Mouse (Mus musculus): ENCODE data around the gene Nptn. TPM values are rescaled to one million over a fixed set of nuclear protein-coding genes. Genes with fewer than 3 reads are reported as not detected.

The Nptn gene
- total and polyA plus RNA-seq, 3 experiments: 118 to 162 (median 121) TPM

GRCm38 (mm10) chr9:58550928-58551327 lies 31.1 kb upstream of the Nptn start:
- H3K4me1 ChIP-seq (ENCODE audit: insufficient read depth, low read depth, low read length): peaks cover 3% of the 10 kb centered on the region; the same call in 1 of the 2 replicates
- DNase-seq (ENCODE audit: low spot score) (no peak), ATAC-seq (ENCODE audit: extremely low read depth, insufficient number of reproducible peaks, low FRiP score, poor library complexity, severe bottlenecking) (no peak)
- no peak overlapping the region for H3K4me3 ChIP-seq (ENCODE audit: low read depth, low read length)
- TF ChIP-seq CTCF (IDR thresholded peaks at IDR 0.05; ENCODE audit: low read depth, low read length) (no peak), POLR2AphosphoS5 (IDR thresholded peaks at IDR 0.05; ENCODE audit: insufficient replicate concordance, low read depth, low read length) (no peak), TAL1 (conservative IDR thresholded peaks at IDR 0.05; ENCODE audit: low read depth, low read length) (no peak), GATA1 (IDR thresholded peaks at IDR 0.05; ENCODE audit: borderline replicate concordance, low read length) (no peak), GATA2 (IDR thresholded peaks at IDR 0.05; ENCODE audit: borderline replicate concordance, low read depth, low read length) (no peak)
- H3K27me3 ChIP-seq (ENCODE audit: insufficient read depth, low read length): peaks cover 71% of the 10 kb centered on the region
- H3K9me3 ChIP-seq (replicated peaks): no peaks in the 10 kb centered on the region
- H3K36me3 ChIP-seq (replicated peaks): no peaks in the 10 kb centered on the region

- ATAC-seq (ENCODE audit: extremely low read depth, insufficient number of reproducible peaks, low FRiP score, poor library complexity, severe bottlenecking): no peak
- no peaks in the 10 kb centered on the region for H3K9me3 ChIP-seq (replicated peaks)
- no peaks in the 10 kb centered on the region for H3K36me3 ChIP-seq (replicated peaks)
- H3K27me3 ChIP-seq (ENCODE audit: insufficient read depth, low read length): peaks cover 71% of the 10 kb centered on the region
- no peak overlapping the region for H3K4me3 ChIP-seq (ENCODE audit: low read depth, low read length)
- TF ChIP-seq GATA2 (IDR thresholded peaks at IDR 0.05; ENCODE audit: borderline replicate concordance, low read depth, low read length): no peak
- peaks cover 3% of the 10 kb centered on the region; the same call in 1 of the 2 replicates for H3K4me1 ChIP-seq (ENCODE audit: insufficient read depth, low read depth, low read length)
- no peak for DNase-seq (ENCODE audit: low spot score)
Observed at GRCm38 (mm10) chr9:58552083-58552482, 30.0 kb upstream of the Nptn start.

DNA sequence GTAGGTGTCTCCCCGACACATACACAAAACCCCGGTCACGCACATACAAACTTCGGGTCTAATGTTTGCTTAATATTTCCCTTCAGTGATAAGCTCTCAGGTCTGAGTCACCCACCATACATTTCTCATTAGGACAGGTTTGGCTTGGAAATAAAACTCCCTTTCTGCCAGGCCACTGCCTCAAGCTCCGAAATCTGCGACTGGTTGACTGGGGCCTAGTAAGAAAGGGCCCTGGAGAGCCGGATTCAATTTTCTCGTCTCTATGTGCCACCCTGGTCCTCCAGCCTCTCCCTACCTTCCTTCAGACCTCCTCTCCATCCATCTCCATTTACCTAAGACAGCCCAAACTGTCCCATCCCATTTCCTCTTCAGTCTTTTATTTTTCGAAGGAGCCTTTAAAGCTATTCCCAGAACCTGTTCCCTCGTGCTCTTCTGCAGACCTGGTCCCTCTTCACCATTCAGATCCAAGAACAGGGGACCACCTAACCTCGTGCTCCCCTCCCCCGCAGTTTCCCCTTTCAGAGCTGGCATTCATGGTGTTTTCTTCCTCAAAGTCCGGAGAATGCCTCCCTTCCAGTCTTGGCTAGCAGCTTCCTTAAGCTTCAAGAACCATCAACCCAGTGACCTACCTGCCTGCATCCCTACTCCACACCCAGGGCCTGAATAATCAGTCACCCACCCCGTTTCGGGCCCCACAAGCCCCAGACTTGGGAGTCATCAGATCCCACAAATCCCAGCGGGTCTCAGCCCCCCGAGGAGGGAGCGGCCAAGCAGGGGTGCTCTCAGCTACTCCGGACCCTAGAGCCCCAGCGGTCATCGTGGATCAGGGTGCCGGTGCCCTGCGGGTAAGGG lies 27.8 kb upstream of the Nptn start:
- H3K4me1 ChIP-seq (ENCODE audit: insufficient read depth, low read depth, low read length): peaks cover 16% of the 10 kb centered on the region
- ATAC-seq (ENCODE audit: extremely low read depth, insufficient number of reproducible peaks, low FRiP score, poor library complexity, severe bottlenecking) (no peak), DNase-seq (ENCODE audit: low spot score) (no peak)
- TF ChIP-seq GATA2 (IDR thresholded peaks at IDR 0.05; ENCODE audit: borderline replicate concordance, low read depth, low read length) (no peak), TAL1 (conservative IDR thresholded peaks at IDR 0.05; ENCODE audit: low read depth, low read length) (no peak), GATA1 (IDR thresholded peaks at IDR 0.05; ENCODE audit: borderline replicate concordance, low read length) (no peak)
- H3K36me3 ChIP-seq (replicated peaks): no peaks in the 10 kb centered on the region
- peaks cover 70% of the 10 kb centered on the region for H3K27me3 ChIP-seq (ENCODE audit: insufficient read depth, low read length)
- H3K4me3 ChIP-seq (ENCODE audit: low read depth, low read length): no peak overlapping the region
- no peaks in the 10 kb centered on the region for H3K9me3 ChIP-seq (replicated peaks)

- Histone ChIP-seq H3K27me3 (ENCODE audit: insufficient read depth, low read length) (peaks cover 70% of the 10 kb centered on the region), H3K9me3 (replicated peaks) (no peaks in the 10 kb centered on the region), H3K4me1 (ENCODE audit: insufficient read depth, low read depth, low read length) (peaks cover 16% of the 10 kb centered on the region), H3K36me3 (replicated peaks) (no peaks in the 10 kb centered on the region), H3K4me3 (ENCODE audit: low read depth, low read length) (no peak within 1 kb of the TSS)
- no peak for ATAC-seq (ENCODE audit: extremely low read depth, insufficient number of reproducible peaks, low FRiP score, poor library complexity, severe bottlenecking)
- no peak for TF ChIP-seq GATA2 (IDR thresholded peaks at IDR 0.05; ENCODE audit: borderline replicate concordance, low read depth, low read length)
- no peak for TF ChIP-seq CTCF (IDR thresholded peaks at IDR 0.05; ENCODE audit: low read depth, low read length)
- TF ChIP-seq POLR2AphosphoS5 (IDR thresholded peaks at IDR 0.05; ENCODE audit: insufficient replicate concordance, low read depth, low read length): no peak
- no peak for DNase-seq (ENCODE audit: low spot score)
Observed at GRCm38 (mm10) chr9:58554908-58555684, 26.9 kb upstream of the Nptn start, which contains the start of gene Cd276. Cd276 (minus strand) TSS chr9:58555437.

GRCm38 (mm10) chr9:58555685-58556414 lies 26.2 kb upstream of the Nptn start:
- Histone ChIP-seq H3K27me3 (ENCODE audit: insufficient read depth, low read length) (peaks cover 69% of the 10 kb centered on the region), H3K36me3 (replicated peaks) (no peaks in the 10 kb centered on the region), H3K4me1 (ENCODE audit: insufficient read depth, low read depth, low read length) (peaks cover 16% of the 10 kb centered on the region), H3K9me3 (replicated peaks) (no peaks in the 10 kb centered on the region), H3K4me3 (ENCODE audit: low read depth, low read length) (no peak overlapping the region)
- ATAC-seq (ENCODE audit: extremely low read depth, insufficient number of reproducible peaks, low FRiP score, poor library complexity, severe bottlenecking) (no peak), DNase-seq (ENCODE audit: low spot score) (no peak)
- TF ChIP-seq CTCF (IDR thresholded peaks at IDR 0.05; ENCODE audit: low read depth, low read length): no peak
- TF ChIP-seq POLR2AphosphoS5 (IDR thresholded peaks at IDR 0.05; ENCODE audit: insufficient replicate concordance, low read depth, low read length): no peak
- no peak for TF ChIP-seq GATA2 (IDR thresholded peaks at IDR 0.05; ENCODE audit: borderline replicate concordance, low read depth, low read length)
- TF ChIP-seq TAL1 (conservative IDR thresholded peaks at IDR 0.05; ENCODE audit: low read depth, low read length): no peak

DNA sequence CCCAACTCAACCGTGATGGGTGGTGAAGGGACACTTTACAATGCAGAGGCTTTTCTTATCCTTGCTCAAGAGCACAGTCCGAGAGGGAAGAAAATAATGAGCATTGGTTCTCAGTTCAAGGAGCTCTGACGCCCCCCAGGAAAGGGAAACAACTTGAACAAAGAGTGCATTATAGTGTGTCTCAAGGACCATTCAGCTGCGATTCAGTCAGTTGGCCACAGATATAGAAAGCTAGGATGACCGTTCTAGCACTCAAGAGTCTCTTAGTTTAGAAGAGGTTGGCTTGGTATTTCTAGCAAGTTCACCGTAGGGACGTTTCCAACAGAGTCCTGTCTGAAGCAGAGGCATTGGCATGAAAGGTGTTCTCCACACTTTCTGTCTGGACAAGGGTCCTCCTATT lies 25.4 kb upstream of the Nptn start:
- ATAC-seq (ENCODE audit: extremely low read depth, insufficient number of reproducible peaks, low FRiP score, poor library complexity, severe bottlenecking) (no peak), DNase-seq (ENCODE audit: low spot score) (no peak)
- no peak overlapping the region for H3K4me3 ChIP-seq (ENCODE audit: low read depth, low read length)
- peaks cover 16% of the 10 kb centered on the region for H3K4me1 ChIP-seq (ENCODE audit: insufficient read depth, low read depth, low read length)
- TF ChIP-seq POLR2AphosphoS5 (IDR thresholded peaks at IDR 0.05; ENCODE audit: insufficient replicate concordance, low read depth, low read length): no peak
- TF ChIP-seq CTCF (IDR thresholded peaks at IDR 0.05; ENCODE audit: low read depth, low read length): no peak
- no peak for TF ChIP-seq TAL1 (conservative IDR thresholded peaks at IDR 0.05; ENCODE audit: low read depth, low read length)
- TF ChIP-seq GATA1 (IDR thresholded peaks at IDR 0.05; ENCODE audit: borderline replicate concordance, low read length): no peak
- H3K9me3 ChIP-seq (replicated peaks): no peaks in the 10 kb centered on the region
- no peaks in the 10 kb centered on the region for H3K36me3 ChIP-seq (replicated peaks)
- H3K27me3 ChIP-seq (ENCODE audit: insufficient read depth, low read length): peaks cover 63% of the 10 kb centered on the region
